Mouse (Mus musculus): ENCODE results near the gene Tectb. TPM values are rescaled to one million over a fixed set of nuclear protein-coding genes. Genes with fewer than 3 reads are reported as not detected.
A peak's percentile ranks its signal among the peaks of the same experiment; 100 is the strongest.

The Tectb gene
- total RNA-seq, 2 experiments from 2014 or later, result 0.49 TPM; not detected in 1

GRCm38 (mm10) chr19:55209084-55209483 lies 28.6 kb downstream of the Tectb start:
- no peak for DNase-seq

GRCm38 (mm10) chr19:55211698-55212097 lies 31.2 kb downstream of the Tectb start:
- no peak for DNase-seq

GRCm38 (mm10) chr19:55213617-55214340 lies 33.2 kb downstream of the Tectb start:
- no peak for DNase-seq

- no peak for DNase-seq
These were observed 36.3 kb downstream of the Tectb start for GRCm38 (mm10) chr19:55216876-55217275.

GRCm38 (mm10) chr19:55217365-55217764 lies 36.8 kb downstream of the Tectb start:
- DNase-seq, result no peak

- DNase-seq, result peak; percentile 58
These were observed 37.7 kb downstream of the Tectb start for GRCm38 (mm10) chr19:55218192-55218739.

DNA sequence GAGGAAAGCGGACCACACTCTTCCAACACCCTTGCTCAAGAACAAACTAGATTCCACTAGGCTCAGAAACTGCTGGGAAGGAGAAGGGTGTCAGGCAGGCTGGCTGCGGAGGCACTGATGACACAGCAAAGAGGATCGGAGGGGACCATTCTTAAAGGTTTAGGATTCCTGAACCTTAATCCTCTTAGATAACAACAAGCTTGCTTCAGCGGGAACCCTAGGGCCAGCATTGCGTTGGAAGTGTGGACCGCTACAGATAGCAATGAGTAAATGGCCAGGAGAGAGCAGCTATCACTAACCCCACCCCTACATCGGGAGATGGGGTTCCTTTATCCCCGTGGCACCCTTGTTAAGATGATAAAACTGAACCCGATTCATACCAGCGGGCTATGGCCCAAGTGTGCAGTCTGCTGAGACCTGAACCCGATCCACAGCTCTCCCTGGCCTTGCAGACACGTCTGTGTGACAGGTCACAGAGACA lies 38.2 kb downstream of the Tectb start:
- DNase-seq, result no peak

GRCm38 (mm10) chr19:55219359-55219758 lies 38.8 kb downstream of the Tectb start:
- no peak for DNase-seq

DNA sequence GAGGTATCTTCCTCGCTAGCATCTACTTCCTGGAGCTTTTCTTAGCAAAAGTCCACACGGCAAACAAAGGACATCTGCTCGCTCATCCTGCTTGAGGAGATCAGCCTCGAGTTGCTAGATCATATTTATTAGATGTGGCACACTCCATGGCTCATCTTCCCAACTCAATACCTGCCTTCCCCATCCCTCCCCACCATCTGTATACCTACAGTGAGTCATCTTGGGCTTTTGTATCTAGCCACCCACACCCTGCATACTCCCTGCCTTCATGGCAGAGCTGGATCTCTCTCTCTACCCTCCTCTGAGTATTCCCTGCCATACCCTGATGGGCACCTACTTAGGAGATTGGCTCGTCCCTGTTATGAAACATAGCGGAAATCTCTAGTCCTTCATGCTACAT lies 40.7 kb downstream of the Tectb start:
- no peak for DNase-seq

DNA sequence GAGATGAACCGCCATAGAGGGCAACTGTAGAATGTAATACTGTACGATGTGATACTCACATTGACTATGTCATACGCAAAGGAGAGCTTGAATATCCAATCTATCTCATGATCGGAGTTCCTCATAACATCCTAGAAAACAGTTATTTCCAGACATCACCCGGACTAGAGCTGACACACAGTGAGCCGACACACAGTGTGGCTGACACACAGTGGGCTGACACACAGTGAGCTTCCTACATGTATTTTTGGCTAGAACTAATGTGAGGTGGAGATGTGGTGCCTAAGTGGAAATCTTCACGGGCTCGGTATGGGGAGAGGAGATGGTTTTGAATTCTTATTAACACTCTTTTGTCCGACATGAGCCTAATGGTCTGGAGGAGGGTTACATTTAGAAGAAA lies 41.7 kb downstream of the Tectb start:
- DNase-seq, result no peak

- no peak for DNase-seq
These were observed 46.1 kb downstream of the Tectb start for GRCm38 (mm10) chr19:55226621-55227020.

- no peak for DNase-seq
These were observed 46.6 kb downstream of the Tectb start for GRCm38 (mm10) chr19:55227135-55227534.

- DNase-seq, result no peak
These were observed 50.5 kb downstream of the Tectb start for GRCm38 (mm10) chr19:55231081-55231480.

DNA sequence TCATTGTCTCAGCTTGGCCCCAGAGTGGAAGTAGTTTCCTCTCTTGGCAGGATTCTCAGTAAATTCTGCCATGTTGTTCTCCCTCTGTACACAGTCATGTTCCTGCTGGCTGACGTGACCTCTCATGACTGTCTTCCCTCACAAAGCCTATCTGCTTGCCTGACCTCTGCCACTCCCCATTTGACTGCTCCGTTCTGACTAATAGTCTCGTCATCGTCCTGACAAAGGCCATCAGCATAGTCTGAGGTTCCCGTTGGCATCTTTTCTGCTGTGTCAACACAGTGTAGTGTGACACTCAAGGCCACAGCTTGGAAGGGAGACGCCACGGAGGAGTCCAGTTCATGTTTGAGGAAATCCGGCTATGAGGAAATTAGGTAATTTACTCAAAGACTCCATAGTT lies 51.6 kb downstream of the Tectb start:
- no peak for DNase-seq

DNA sequence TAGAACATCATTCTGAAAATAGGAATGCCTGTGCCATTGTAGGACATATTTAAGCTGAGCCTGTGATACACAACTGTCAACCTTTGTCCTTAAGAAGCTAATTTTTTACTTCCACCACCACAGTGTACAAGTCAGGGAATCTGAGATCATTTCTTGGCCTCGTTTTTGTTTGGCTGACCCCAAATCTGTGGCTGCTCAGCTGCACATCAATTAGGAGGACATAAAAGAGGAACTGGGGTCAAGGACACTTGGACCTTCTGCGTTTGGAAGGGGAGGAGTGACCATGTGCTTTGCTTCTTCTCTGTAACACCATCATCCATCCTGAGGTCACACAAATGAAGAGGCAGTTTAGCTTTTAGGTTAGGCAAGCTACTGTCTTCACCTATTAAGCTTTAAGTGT lies 55.5 kb downstream of the Tectb start:
- no peak for DNase-seq

DNA sequence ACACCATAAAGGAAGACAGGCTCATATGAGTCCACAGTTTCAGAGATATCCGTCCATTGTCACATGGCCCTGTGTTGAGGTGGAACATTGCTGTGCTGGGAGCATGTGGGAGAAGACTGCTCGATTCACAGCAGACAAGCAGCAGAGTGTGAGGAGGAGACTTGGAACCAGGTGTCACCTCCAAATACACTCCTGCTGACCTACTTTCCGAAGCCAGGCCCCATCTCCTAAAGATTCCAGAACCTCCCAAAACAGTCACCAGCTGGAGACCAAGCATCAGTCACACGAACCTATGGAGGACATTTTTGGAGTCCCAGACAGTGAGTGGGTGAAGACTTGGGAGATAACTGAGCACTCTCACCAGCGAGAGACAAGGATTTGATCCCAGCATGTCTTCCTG lies 56.0 kb downstream of the Tectb start:
- no peak for DNase-seq

GRCm38 (mm10) chr19:55239766-55240426 lies 59.4 kb downstream of the Tectb start:
- no peak for DNase-seq

DNA sequence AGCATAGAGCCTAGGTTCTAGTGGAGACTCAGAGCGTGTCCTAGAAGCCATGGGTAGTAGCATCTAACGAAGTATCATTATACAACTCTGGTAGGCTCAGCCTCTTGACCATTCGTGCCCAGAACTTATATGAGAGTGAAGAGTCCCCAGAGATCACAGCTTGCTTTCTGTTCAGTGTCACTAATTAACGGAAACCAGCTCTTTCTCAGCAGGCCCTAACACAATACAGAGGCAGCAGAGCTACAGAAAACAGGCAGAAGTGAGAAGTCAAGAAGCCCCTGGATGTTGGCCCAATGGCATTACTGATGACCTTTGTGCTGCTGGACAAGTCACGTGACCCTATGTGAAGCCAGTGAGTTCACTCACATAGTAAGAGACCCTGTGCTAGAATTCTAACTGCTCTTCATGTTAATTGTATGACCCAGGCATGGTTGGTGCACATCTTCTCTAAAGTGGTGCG lies 60.7 kb downstream of the Tectb start, which contains the start of gene Gucy2g:
Gene Gucy2g (minus strand): TSS at position 51 of the 460 bp plus-strand sequence.
- no peak for DNase-seq

DNA sequence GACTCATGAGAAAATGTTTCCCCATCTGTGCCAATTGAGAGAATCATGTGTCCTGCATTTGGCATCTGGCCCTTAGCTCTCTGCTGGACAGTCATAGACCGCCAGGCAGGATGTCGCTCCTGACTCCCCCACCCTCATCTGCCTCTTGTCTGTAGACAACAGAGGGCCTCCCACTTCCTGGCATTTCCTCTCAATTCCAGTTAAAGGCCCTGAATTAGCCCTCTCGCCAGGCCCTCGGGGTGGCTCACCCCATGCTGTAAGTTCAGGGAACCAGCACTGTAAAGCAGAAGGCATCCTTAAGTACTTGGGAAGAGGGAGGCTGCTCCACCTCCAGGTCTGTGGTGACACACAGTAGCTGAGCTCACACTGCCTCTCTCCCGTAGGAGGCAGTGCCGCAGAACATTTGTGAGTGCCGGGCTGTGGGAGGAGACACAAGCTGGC lies 64.3 kb downstream of the Tectb start:
- DNase-seq, result peak; percentile 57
